Mouse (Mus musculus) hindbrain, embryonic 16.5 days (tissue): ENCODE data around the gene Serpinb6a. TPM values are rescaled to one million over a fixed set of nuclear protein-coding genes. Genes with fewer than 3 reads are reported as not detected.

Experiments
- ATAC-seq: fragments of 200-750 bp; cut with Nextera tagmentation; 2 replicates; pipeline ENCODE4 v1.8.0; 2017; ENCODE audit warnings: moderate TSS enrichment, moderate library complexity
- H3K27ac ChIP-seq: fragments of 300-500 bp; sonication (generic); 2 replicates; pipeline ENCODE4 v1.5.1; 2014; ENCODE audit warnings: low read depth, mild to moderate bottlenecking, control low read depth, low read length, moderate library complexity
- H3K27me3 ChIP-seq: fragments of 300-500 bp; sonication (generic); replicated peaks from 2 replicates; pipeline ENCODE4 v1.6.1; 2014; ENCODE audit warnings: low read length; ENCODE audit not compliant: control insufficient read depth, insufficient read depth
- H3K36me3 ChIP-seq: fragments of 300-500 bp; sonication (generic); 2 replicates; pipeline ENCODE4 v1.6.1; 2014; ENCODE audit warnings: mild to moderate bottlenecking, low read length, moderate library complexity, mixed read lengths; ENCODE audit not compliant: control insufficient read depth, insufficient read depth
- H3K4me1 ChIP-seq: fragments of 300-500 bp; sonication (generic); 2 replicates; pipeline ENCODE4 v1.6.1; 2014; ENCODE audit warnings: low read depth, low read length; ENCODE audit not compliant: control insufficient read depth, insufficient read depth
- H3K4me2 ChIP-seq: fragments of 300-500 bp; sonication (generic); 2 replicates; pipeline ENCODE4 v1.6.1; 2014; ENCODE audit warnings: mild to moderate bottlenecking, low read length, control low read depth, moderate library complexity
- H3K4me3 ChIP-seq: fragments of 300-500 bp; sonication (generic); 2 replicates; pipeline ENCODE4 v1.5.1; 2014; ENCODE audit warnings: mild to moderate bottlenecking, low read length, control low read depth, moderate library complexity
- H3K9ac ChIP-seq: fragments of 300-500 bp; sonication (generic); 2 replicates; pipeline ENCODE4 v1.6.1; 2014; ENCODE audit warnings: low read depth, mild to moderate bottlenecking, control low read depth, low read length, moderate library complexity
- H3K9me3 ChIP-seq: fragments of 300-500 bp; sonication (generic); 2 replicates; pipeline ENCODE4 v1.6.1; 2014; ENCODE audit warnings: mild to moderate bottlenecking, low read length, moderate library complexity; ENCODE audit not compliant: control insufficient read depth
- WGBS: fragments of 180-500 bp; shearing (Covaris S2); extraction: QIAGEN DNeasy Blood & Tissue Kit; methylation state at CpG from one replicate; pipeline ENCODE4 v1.1.7; 2014; 5-methylcytosine and 5-hydroxymethylcytosine counted together
- polyA plus RNA-seq: library from polyadenylated mRNA; unstranded; fragments of >200 nt; fragmentation: Nextera tagmentation; extraction: Ambion mirVana; gene quantifications from 2 replicates; pipeline ENCODE4 v1.2.1, GENCODE M21; 2015

Gene Serpinb6a
- polyA plus RNA-seq, 1 experiment from 2014 or later = 42.2 TPM

DNA sequence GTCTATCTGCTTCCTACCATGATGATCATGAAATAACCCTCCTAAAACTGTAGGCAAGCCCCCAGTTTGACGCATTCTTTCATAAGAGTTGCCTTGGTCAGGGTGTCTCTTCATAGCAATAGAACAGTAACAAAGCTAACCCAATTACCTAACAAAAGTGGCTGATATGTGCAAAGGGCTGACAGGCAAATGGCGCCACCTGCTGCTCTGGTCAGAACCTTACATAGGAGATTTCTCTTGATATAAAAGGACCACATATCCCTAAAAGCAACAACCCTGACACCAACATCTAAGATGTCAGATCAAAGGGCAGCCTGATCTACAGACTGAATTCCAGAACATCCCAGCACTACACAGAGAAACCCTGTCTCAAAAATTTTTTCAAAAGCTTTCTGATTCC is 108.4 kb downstream of the Serpinb6a start:
- 36% methylated on average over 2 of the region's 2 CpGs for WGBS
- Histone ChIP-seq H3K9ac (no peak overlapping the region), H3K9me3 (no peaks in the 10 kb centered on the region), H3K4me1 (no peaks in the 10 kb centered on the region), H3K4me2 (no peak overlapping the region), H3K4me3 (no peak overlapping the region), H3K27ac (no peak overlapping the region), H3K27me3 (no peaks in the 10 kb centered on the region), H3K36me3 (no peaks in the 10 kb centered on the region)
- ATAC-seq = 0 out of 2 replicates have a peak, but pooled peaks have one; percentile 45

Other genes with a start within 250 kb of the Serpinb6a start
- gene Serpinb6e, start 159.4 kb downstream of the Serpinb6a start, polyA plus RNA-seq = not detected in 2 replicates
- gene Serpinb6c, start 97.1 kb downstream of the Serpinb6a start, polyA plus RNA-seq = 0.11 and 0.24 TPM in 2 replicates
- 11.7 TPM in 2 replicates for gene Nqo2, start 38.1 kb downstream of the Serpinb6a start, polyA plus RNA-seq
- gene Ripk1, start 431 bp downstream of the Serpinb6a start, polyA plus RNA-seq = 5.9 and 7.0 TPM in 2 replicates
- gene Bphl, start 34.8 kb upstream of the Serpinb6a start, polyA plus RNA-seq = 42.9 and 45.9 TPM in 2 replicates
- 3,415 and 3,905 TPM in 2 replicates for gene Tubb2a, start 75.2 kb upstream of the Serpinb6a start, polyA plus RNA-seq
- 1,169 and 1,199 TPM in 2 replicates for gene Tubb2b, start 127.7 kb upstream of the Serpinb6a start, polyA plus RNA-seq
- gene Psmg4, start 160.2 kb upstream of the Serpinb6a start, polyA plus RNA-seq = 69.1 and 69.5 TPM in 2 replicates